Mouse (Mus musculus) common myeloid progenitor, adult 5-6 weeks (primary cell): ENCODE results near the gene Hivep2. TPM values are rescaled to one million over a fixed set of nuclear protein-coding genes. Genes with fewer than 3 reads are reported as not detected.

Experiments used
- ATAC-seq: replicated peaks from 2 replicates; pipeline ENCODE4 v1.8.0; 2016; ENCODE audit warnings: low read depth, mild to moderate bottlenecking, moderate TSS enrichment, inconsistent platforms; ENCODE audit not compliant: poor library complexity, severe bottlenecking
- total RNA-seq: library from RNA; stranded (forward); fragments of 200-1000, 187-1606 nt; gene quantifications from 2 replicates; pipeline ENCODE4 v1.2.3, GENCODE M21; 2017

Hivep2 gene
- 1.5 and 1.8 TPM in 2 replicates for total RNA-seq

GRCm38 (mm10) chr10:13965974-13966829, at the start of gene Hivep2:
Gene Hivep2 (plus strand): TSS chr10:13966075.
- no peak for ATAC-seq

GRCm38 (mm10) chr10:13916645-13917342, 49.1 kb upstream of the Hivep2 start:
- ATAC-seq: no peak

GRCm38 (mm10) chr10:13921641-13922385, 44.1 kb upstream of the Hivep2 start:
- no peak for ATAC-seq

- peak; percentile 80 for ATAC-seq
Measured at GRCm38 (mm10) chr10:13929306-13929705, 36.6 kb upstream of the Hivep2 start.

- ATAC-seq: peak; percentile 40
Measured at GRCm38 (mm10) chr10:13932147-13932546, 33.7 kb upstream of the Hivep2 start.

GRCm38 (mm10) chr10:13933320-13933719, 32.6 kb upstream of the Hivep2 start:
- peak; percentile 77 for ATAC-seq

- peak; percentile 28 for ATAC-seq
Measured at GRCm38 (mm10) chr10:13935646-13936045, 30.2 kb upstream of the Hivep2 start.

GRCm38 (mm10) chr10:13941406-13941805, 24.5 kb upstream of the Hivep2 start:
- peak; percentile 77 for ATAC-seq

- no peak for ATAC-seq
Measured at GRCm38 (mm10) chr10:13943706-13944105, 22.2 kb upstream of the Hivep2 start.

- peak; percentile 88 for ATAC-seq
Measured at GRCm38 (mm10) chr10:13946498-13946897, 19.4 kb upstream of the Hivep2 start.

- ATAC-seq: no peak
Measured at GRCm38 (mm10) chr10:13962965-13963364, 2.9 kb upstream of the Hivep2 start.

GRCm38 (mm10) chr10:13963908-13964500, 1.9 kb upstream of the Hivep2 start:
- no peak for ATAC-seq

GRCm38 (mm10) chr10:13964501-13965281, 1.2 kb upstream of the Hivep2 start:
- peak; percentile 57 for ATAC-seq

- peak; percentile 37 for ATAC-seq
Measured at GRCm38 (mm10) chr10:13965316-13965973, 430 bp upstream of the Hivep2 start.

GRCm38 (mm10) chr10:13966830-13967450, 1.1 kb downstream of the Hivep2 start:
- no peak for ATAC-seq

GRCm38 (mm10) chr10:13967451-13968233, 1.8 kb downstream of the Hivep2 start:
- ATAC-seq: peak; percentile 48

- no peak for ATAC-seq
Measured at GRCm38 (mm10) chr10:13968234-13968555, 2.3 kb downstream of the Hivep2 start.

GRCm38 (mm10) chr10:13968989-13969388, 3.1 kb downstream of the Hivep2 start:
- no peak for ATAC-seq
